Mouse (Mus musculus): Measurements from ENCODE around the gene Grhl1. TPM values are rescaled to one million over a fixed set of nuclear protein-coding genes. Genes with fewer than 3 reads are reported as not detected.

Grhl1 gene
- polyA plus RNA-seq, 1 experiment from 2014 or later, result 0.86 TPM

GRCm38 (mm10) chr12:24583653-24584052, 11.6 kb downstream of the Grhl1 start:
- Histone ChIP-seq H3K9me3 (ENCODE audit: control insufficient read depth, low read length) (no peaks in the 10 kb centered on the region), H3K4me3 (ENCODE audit: low read length) (no peak overlapping the region), H3K27me3 (replicated peaks; ENCODE audit: control insufficient read depth, insufficient read depth, low read length) (no peaks in the 10 kb centered on the region), H3K9ac (ENCODE audit: low read depth, low read length) (no peak overlapping the region), H3K27ac (ENCODE audit: low read length) (no peak overlapping the region), H3K4me1 (ENCODE audit: control insufficient read depth, insufficient read depth, low read length) (no peaks in the 10 kb centered on the region), H3K4me2 (ENCODE audit: low read depth, low read length) (no peak overlapping the region), H3K36me3 (ENCODE audit: control insufficient read depth, insufficient read depth, low read length) (no peaks in the 10 kb centered on the region)
- ATAC-seq, result no peak
- WGBS, result 88% methylated on average over 3 of the region's 3 CpGs

GRCm38 (mm10) chr12:24584835-24585234, 12.8 kb downstream of the Grhl1 start:
- no peak for ATAC-seq
- Histone ChIP-seq H3K4me2 (ENCODE audit: low read depth, low read length) (no peak overlapping the region), H3K9ac (ENCODE audit: low read depth, low read length) (no peak overlapping the region), H3K4me3 (ENCODE audit: low read length) (no peak overlapping the region), H3K4me1 (ENCODE audit: control insufficient read depth, insufficient read depth, low read length) (no peaks in the 10 kb centered on the region), H3K36me3 (ENCODE audit: control insufficient read depth, insufficient read depth, low read length) (no peaks in the 10 kb centered on the region), H3K27ac (ENCODE audit: low read length) (no peak overlapping the region), H3K27me3 (replicated peaks; ENCODE audit: control insufficient read depth, insufficient read depth, low read length) (no peaks in the 10 kb centered on the region), H3K9me3 (ENCODE audit: control insufficient read depth, low read length) (no peaks in the 10 kb centered on the region)
- 83% methylated on average over 8 of the region's 8 CpGs for WGBS

- no peak for ATAC-seq
- Histone ChIP-seq H3K4me3 (ENCODE audit: low read length) (no peak overlapping the region), H3K36me3 (ENCODE audit: control insufficient read depth, insufficient read depth, low read length) (no peaks in the 10 kb centered on the region), H3K9ac (ENCODE audit: low read depth, low read length) (no peak overlapping the region), H3K4me1 (ENCODE audit: control insufficient read depth, insufficient read depth, low read length) (no peaks in the 10 kb centered on the region), H3K9me3 (ENCODE audit: control insufficient read depth, low read length) (no peaks in the 10 kb centered on the region), H3K27ac (ENCODE audit: low read length) (no peak overlapping the region), H3K4me2 (ENCODE audit: low read depth, low read length) (no peak overlapping the region), H3K27me3 (replicated peaks; ENCODE audit: control insufficient read depth, insufficient read depth, low read length) (no peaks in the 10 kb centered on the region)
- 71% methylated on average over 7 of the region's 7 CpGs for WGBS
Measured at GRCm38 (mm10) chr12:24586193-24586592, 14.1 kb downstream of the Grhl1 start.

- Histone ChIP-seq H3K27ac (ENCODE audit: low read length) (no peak overlapping the region), H3K9me3 (ENCODE audit: control insufficient read depth, low read length) (no peaks in the 10 kb centered on the region), H3K4me3 (ENCODE audit: low read length) (no peak overlapping the region), H3K9ac (ENCODE audit: low read depth, low read length) (no peak overlapping the region), H3K36me3 (ENCODE audit: control insufficient read depth, insufficient read depth, low read length) (no peaks in the 10 kb centered on the region), H3K4me1 (ENCODE audit: control insufficient read depth, insufficient read depth, low read length) (no peaks in the 10 kb centered on the region), H3K4me2 (ENCODE audit: low read depth, low read length) (no peak overlapping the region), H3K27me3 (replicated peaks; ENCODE audit: control insufficient read depth, insufficient read depth, low read length) (no peaks in the 10 kb centered on the region)
- 80% methylated on average over 7 of the region's 7 CpGs for WGBS
- no peak for ATAC-seq
Measured at GRCm38 (mm10) chr12:24590371-24590770, 18.3 kb downstream of the Grhl1 start.

GRCm38 (mm10) chr12:24592055-24592454, 20.0 kb downstream of the Grhl1 start:
- Histone ChIP-seq H3K4me1 (ENCODE audit: control insufficient read depth, insufficient read depth, low read length) (no peaks in the 10 kb centered on the region), H3K9ac (ENCODE audit: low read depth, low read length) (no peak overlapping the region), H3K27me3 (replicated peaks; ENCODE audit: control insufficient read depth, insufficient read depth, low read length) (no peaks in the 10 kb centered on the region), H3K36me3 (ENCODE audit: control insufficient read depth, insufficient read depth, low read length) (no peaks in the 10 kb centered on the region), H3K4me3 (ENCODE audit: low read length) (no peak overlapping the region), H3K9me3 (ENCODE audit: control insufficient read depth, low read length) (no peaks in the 10 kb centered on the region), H3K27ac (ENCODE audit: low read length) (no peak overlapping the region), H3K4me2 (ENCODE audit: low read depth, low read length) (no peak overlapping the region)
- 84% methylated on average over 9 of the region's 9 CpGs for WGBS
- no peak for ATAC-seq

- peak; percentile 85 for ATAC-seq
Measured at GRCm38 (mm10) chr12:24592956-24593672, 21.0 kb downstream of the Grhl1 start.

GRCm38 (mm10) chr12:24597376-24597775, 25.3 kb downstream of the Grhl1 start:
- Histone ChIP-seq H3K4me3 (ENCODE audit: low read length) (no peak overlapping the region), H3K4me2 (ENCODE audit: low read depth, low read length) (no peak overlapping the region), H3K9me3 (ENCODE audit: control insufficient read depth, low read length) (no peaks in the 10 kb centered on the region), H3K36me3 (ENCODE audit: control insufficient read depth, insufficient read depth, low read length) (no peaks in the 10 kb centered on the region), H3K4me1 (ENCODE audit: control insufficient read depth, insufficient read depth, low read length) (no peaks in the 10 kb centered on the region), H3K27me3 (replicated peaks; ENCODE audit: control insufficient read depth, insufficient read depth, low read length) (no peaks in the 10 kb centered on the region), H3K9ac (ENCODE audit: low read depth, low read length) (no peak overlapping the region), H3K27ac (ENCODE audit: low read length) (no peak overlapping the region)
- ATAC-seq, result no peak
- WGBS, result 79% methylated on average over 6 of the region's 6 CpGs

More at GRCm38 (mm10) chr12:24592956-24593672, 21.0 kb downstream of the Grhl1 start:
- H3K27ac ChIP-seq (ENCODE audit: low read length), result no peak overlapping the region
- peak overlapping the region; percentile 23; the same call in 1 of the 2 replicates for H3K9ac ChIP-seq (ENCODE audit: low read depth, low read length)
- peak overlapping the region; percentile 52 for H3K4me2 ChIP-seq (ENCODE audit: low read depth, low read length)
- peak overlapping the region; percentile 31 for H3K4me3 ChIP-seq (ENCODE audit: low read length)
- no peaks in the 10 kb centered on the region for H3K9me3 ChIP-seq (ENCODE audit: control insufficient read depth, low read length)
- no peaks in the 10 kb centered on the region for H3K36me3 ChIP-seq (ENCODE audit: control insufficient read depth, insufficient read depth, low read length)
- H3K4me1 ChIP-seq (ENCODE audit: control insufficient read depth, insufficient read depth, low read length), result no peaks in the 10 kb centered on the region
- H3K27me3 ChIP-seq (replicated peaks; ENCODE audit: control insufficient read depth, insufficient read depth, low read length), result no peaks in the 10 kb centered on the region
- 9% methylated on average over 22 of the region's 22 CpGs for WGBS

- no peak for ATAC-seq
- 68% methylated on average over 8 of the region's 8 CpGs for WGBS
Measured at GRCm38 (mm10) chr12:24599366-24599895, 27.3 kb downstream of the Grhl1 start.

GRCm38 (mm10) chr12:24600074-24600473, 28.0 kb downstream of the Grhl1 start:
- Histone ChIP-seq H3K4me2 (ENCODE audit: low read depth, low read length) (no peak overlapping the region), H3K9ac (ENCODE audit: low read depth, low read length) (no peak overlapping the region), H3K27me3 (replicated peaks; ENCODE audit: control insufficient read depth, insufficient read depth, low read length) (no peaks in the 10 kb centered on the region), H3K27ac (ENCODE audit: low read length) (no peak overlapping the region), H3K4me3 (ENCODE audit: low read length) (no peak overlapping the region), H3K4me1 (ENCODE audit: control insufficient read depth, insufficient read depth, low read length) (no peaks in the 10 kb centered on the region), H3K9me3 (ENCODE audit: control insufficient read depth, low read length) (no peaks in the 10 kb centered on the region), H3K36me3 (ENCODE audit: control insufficient read depth, insufficient read depth, low read length) (no peaks in the 10 kb centered on the region)
- 76% methylated on average over 7 of the region's 7 CpGs for WGBS
- ATAC-seq, result no peak

More at GRCm38 (mm10) chr12:24599366-24599895, 27.3 kb downstream of the Grhl1 start:
- Histone ChIP-seq H3K27me3 (replicated peaks; ENCODE audit: control insufficient read depth, insufficient read depth, low read length) (no peaks in the 10 kb centered on the region), H3K9me3 (ENCODE audit: control insufficient read depth, low read length) (no peaks in the 10 kb centered on the region), H3K4me3 (ENCODE audit: low read length) (no peak overlapping the region), H3K4me2 (ENCODE audit: low read depth, low read length) (no peak overlapping the region), H3K27ac (ENCODE audit: low read length) (no peak overlapping the region), H3K9ac (ENCODE audit: low read depth, low read length) (no peak overlapping the region), H3K4me1 (ENCODE audit: control insufficient read depth, insufficient read depth, low read length) (no peaks in the 10 kb centered on the region), H3K36me3 (ENCODE audit: control insufficient read depth, insufficient read depth, low read length) (no peaks in the 10 kb centered on the region)

Data from intestine, embryonic 16.5 days (tissue).